Mouse (Mus musculus): Measurements from ENCODE around the gene Hnrnpc.

- TF ChIP-seq CTCF (IDR thresholded peaks at IDR 0.05; ENCODE audit: borderline replicate concordance, insufficient read depth, low read depth, low read length) (no peak), POLR2A (IDR thresholded peaks at IDR 0.05; ENCODE audit: borderline replicate concordance, insufficient read depth, low read length) (no peak)
These were observed 46.1 kb upstream of the Hnrnpc start for GRCm38 (mm10) chr14:52149888-52150287.
